Mouse (Mus musculus): ENCODE measurements at regions not wholly inside any gene's neighbourhood (a gene's known extent, or its start where the extent isn't known, plus 50 kb on each side); places are given as distances from the start of the nearest gene placed in this dataset.

GRCm38 (mm10) chr15:15582300-15582880 is 1146.2 kb upstream of the Cdh9 start:
- TF ChIP-seq CTCF (IDR thresholded peaks at IDR 0.05 in 2 of 3, conservative IDR thresholded peaks at IDR 0.05 in 1 of 3; ENCODE audit: control insufficient read depth in 1 of 3, insufficient read depth in 1 of 3, low read depth in 2 of 3, low read length in 3 of 3, poor library complexity in 1 of 3, severe bottlenecking in 1 of 3) (no peak), BHLHE40 (IDR thresholded peaks at IDR 0.05; ENCODE audit: borderline replicate concordance, low read depth, low read length) (no peak), HCFC1 (IDR thresholded peaks at IDR 0.05; ENCODE audit: low read depth, low read length) (no peak), CHD1 (IDR thresholded peaks at IDR 0.05; ENCODE audit: low read depth, low read length) (no peak), ZKSCAN1 (IDR thresholded peaks at IDR 0.05; ENCODE audit: low read depth, low read length) (0 out of 2 replicates have a peak, but pooled peaks have one; percentile 11)
